Mouse (Mus musculus): ENCODE measurements around the gene Slc35f6. TPM values are rescaled to one million over a fixed set of nuclear protein-coding genes. Genes with fewer than 3 reads are reported as not detected.

Slc35f6 gene
- polyA plus RNA-seq, 1 experiment, result 33.1 TPM

GRCm38 (mm10) chr5:30660813-30661212 lies 13.1 kb downstream of the Slc35f6 start:
- no peaks in the 10 kb centered on the region for H3K36me3 ChIP-seq (ENCODE audit: control insufficient read depth, insufficient read depth)
- no peak overlapping the region for H3K4me2 ChIP-seq (ENCODE audit: low read depth)
- TF ChIP-seq MYOG (IDR thresholded peaks at IDR 0.05; ENCODE audit: control insufficient read depth in 1 of 3, insufficient read depth in 1 of 3, insufficient read length in 2 of 3, low read depth in 2 of 3) (no peak), CEBPB (IDR thresholded peaks at IDR 0.05; ENCODE audit: insufficient read depth, poor library complexity, severe bottlenecking) (no peak), TCF3 (IDR thresholded peaks at IDR 0.05; ENCODE audit: insufficient read length, low read depth) (no peak), MAX (IDR thresholded peaks at IDR 0.05; ENCODE audit: low read depth) (no peak), USF1 (IDR thresholded peaks at IDR 0.05; ENCODE audit: low read depth) (no peak), E2F4 (IDR thresholded peaks at IDR 0.05; ENCODE audit: insufficient read depth) (no peak), REST (IDR thresholded peaks at IDR 0.05; ENCODE audit: insufficient read depth, insufficient read length) (no peak), SRF (IDR thresholded peaks at IDR 0.05; ENCODE audit: control insufficient read depth, insufficient read length, low read depth) (no peak), POLR2A (IDR thresholded peaks at IDR 0.05; ENCODE audit: insufficient read length, low read depth) (no peak), TCF12 (IDR thresholded peaks at IDR 0.05; ENCODE audit: insufficient read depth, poor library complexity, severe bottlenecking) (no peak), MYOD1 (IDR thresholded peaks at IDR 0.05; ENCODE audit: control insufficient read depth in 1 of 3, insufficient read length in 2 of 3, low read depth in 2 of 3) (no peak), POLR2AphosphoS2 (IDR thresholded peaks at IDR 0.05; ENCODE audit: insufficient read length, low read depth) (no peak)
- no peaks in the 10 kb centered on the region for H3K27me3 ChIP-seq (ENCODE audit: control insufficient read depth, insufficient read depth, insufficient read length)
- H3K79me2 ChIP-seq (ENCODE audit: control insufficient read depth, insufficient read depth), result no peaks in the 10 kb centered on the region
- no peak overlapping the region for H3K4me3 ChIP-seq
- no peak overlapping the region for H3ac ChIP-seq (ENCODE audit: control insufficient read depth, insufficient read length)

DNA sequence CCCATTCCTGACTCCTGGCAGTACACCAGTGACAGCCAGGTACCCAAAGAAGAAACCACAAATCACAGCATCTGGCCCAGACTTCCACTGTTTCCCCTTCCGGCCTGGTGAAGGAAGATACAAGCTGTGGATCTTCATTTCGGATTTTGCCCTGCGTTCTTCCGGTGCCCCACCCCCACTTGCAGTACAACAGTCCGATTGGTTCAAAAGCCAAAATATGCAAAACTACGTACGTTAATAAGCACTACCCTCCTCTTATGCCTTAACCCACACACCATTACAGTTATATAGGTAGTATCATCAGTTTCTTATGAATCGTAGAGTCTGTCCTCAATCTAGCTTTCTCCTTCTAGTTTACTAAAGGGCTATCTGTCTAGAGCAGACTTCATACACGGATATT lies 17.6 kb downstream of the Slc35f6 start:
- H3ac ChIP-seq (ENCODE audit: control insufficient read depth, insufficient read length), result no peak overlapping the region
- no peak overlapping the region for H3K4me3 ChIP-seq
- TF ChIP-seq SRF (IDR thresholded peaks at IDR 0.05; ENCODE audit: control insufficient read depth, insufficient read length, low read depth) (no peak), MAX (IDR thresholded peaks at IDR 0.05; ENCODE audit: low read depth) (no peak), TCF12 (IDR thresholded peaks at IDR 0.05; ENCODE audit: insufficient read depth, poor library complexity, severe bottlenecking) (no peak), E2F4 (IDR thresholded peaks at IDR 0.05; ENCODE audit: insufficient read depth) (no peak), MYOD1 (IDR thresholded peaks at IDR 0.05; ENCODE audit: control insufficient read depth in 1 of 3, insufficient read length in 2 of 3, low read depth in 2 of 3) (no peak)
- peaks cover 35% of the 10 kb centered on the region for H3K79me2 ChIP-seq (ENCODE audit: control insufficient read depth, insufficient read depth)
- no peaks in the 10 kb centered on the region for H3K36me3 ChIP-seq (ENCODE audit: control insufficient read depth, insufficient read depth)
- H3K27me3 ChIP-seq (ENCODE audit: control insufficient read depth, insufficient read depth, insufficient read length), result no peaks in the 10 kb centered on the region
- no peak overlapping the region for H3K4me2 ChIP-seq (ENCODE audit: low read depth)

DNA sequence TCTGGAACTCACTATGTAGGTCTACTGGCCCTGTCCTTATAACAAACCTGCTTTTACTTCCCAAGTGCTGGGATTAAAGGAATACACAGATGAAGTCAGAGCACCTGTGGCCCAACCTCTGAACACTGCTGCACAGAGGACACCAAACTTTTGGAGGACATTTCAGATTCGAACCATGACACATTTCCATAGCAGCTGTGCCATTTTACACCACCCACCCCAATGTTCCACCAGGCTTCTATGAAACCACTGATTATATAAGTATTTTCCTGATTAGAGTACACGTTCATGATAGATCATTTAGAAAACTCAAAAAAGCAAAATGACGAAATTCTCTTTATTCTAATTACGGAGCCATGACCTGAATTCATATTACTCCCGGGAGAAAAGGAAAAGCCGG lies 18.2 kb downstream of the Slc35f6 start:
- Histone ChIP-seq H3K79me2 (ENCODE audit: control insufficient read depth, insufficient read depth) (peaks cover 37% of the 10 kb centered on the region), H3K27me3 (ENCODE audit: control insufficient read depth, insufficient read depth, insufficient read length) (no peaks in the 10 kb centered on the region), H3ac (ENCODE audit: control insufficient read depth, insufficient read length) (no peak overlapping the region), H3K4me3 (peak overlapping the region; percentile 78), H3K4me2 (ENCODE audit: low read depth) (peak overlapping the region; percentile 93), H3K36me3 (ENCODE audit: control insufficient read depth, insufficient read depth) (no peaks in the 10 kb centered on the region)
- no peak for TF ChIP-seq TCF3 (IDR thresholded peaks at IDR 0.05; ENCODE audit: insufficient read length, low read depth)
- no peak for TF ChIP-seq TCF12 (IDR thresholded peaks at IDR 0.05; ENCODE audit: insufficient read depth, poor library complexity, severe bottlenecking)
- no peak for TF ChIP-seq E2F4 (IDR thresholded peaks at IDR 0.05; ENCODE audit: insufficient read depth)
- no peak for TF ChIP-seq CEBPB (IDR thresholded peaks at IDR 0.05; ENCODE audit: insufficient read depth, poor library complexity, severe bottlenecking)
- TF ChIP-seq SRF (IDR thresholded peaks at IDR 0.05; ENCODE audit: control insufficient read depth, insufficient read length, low read depth), result no peak
- TF ChIP-seq POLR2A (IDR thresholded peaks at IDR 0.05; ENCODE audit: insufficient read length, low read depth), result no peak
- no peak for TF ChIP-seq MYOD1 (IDR thresholded peaks at IDR 0.05; ENCODE audit: control insufficient read depth in 1 of 3, insufficient read length in 2 of 3, low read depth in 2 of 3)
- no peak for TF ChIP-seq MYOG (IDR thresholded peaks at IDR 0.05; ENCODE audit: control insufficient read depth in 1 of 3, insufficient read depth in 1 of 3, insufficient read length in 2 of 3, low read depth in 2 of 3)
- TF ChIP-seq REST (IDR thresholded peaks at IDR 0.05; ENCODE audit: insufficient read depth, insufficient read length), result no peak

DNA sequence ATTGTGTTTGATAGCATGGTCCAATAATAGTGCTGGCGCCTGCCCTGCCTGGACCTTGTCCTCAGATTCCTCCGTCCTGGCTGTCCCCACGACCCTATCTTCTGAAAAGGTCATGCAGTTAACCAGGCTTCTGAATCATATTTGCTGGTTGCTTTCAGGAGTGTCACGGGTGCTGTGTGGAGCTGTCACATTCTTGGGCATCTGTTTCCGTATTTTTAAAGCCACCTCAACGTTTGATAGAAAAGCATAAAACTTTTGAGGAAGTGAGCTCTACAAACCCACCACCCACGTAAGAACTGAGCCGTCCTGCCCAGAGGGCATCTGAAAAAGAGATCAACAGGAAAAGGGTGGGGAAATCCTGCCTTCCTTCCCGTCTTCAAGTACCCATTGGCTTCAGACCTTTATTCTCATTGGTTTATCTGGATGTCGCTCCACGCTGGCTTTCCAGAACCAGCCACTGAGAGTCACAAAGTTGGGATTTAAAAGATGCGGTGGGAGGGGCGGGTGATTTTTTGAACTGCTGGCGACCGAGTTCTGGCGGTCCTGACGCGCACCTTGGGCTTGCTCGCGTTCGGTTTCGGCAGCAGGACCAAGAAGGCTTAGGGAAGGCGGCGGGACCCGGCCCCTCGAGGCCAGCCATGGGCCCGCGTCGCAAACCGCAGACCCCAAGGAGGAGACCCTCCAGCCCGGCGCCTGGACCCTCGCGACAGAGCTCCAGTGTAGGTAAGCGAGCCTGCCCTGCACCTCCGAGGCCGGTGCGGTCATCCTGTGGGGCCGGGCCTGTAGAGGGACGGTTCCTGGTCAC lies 18.9 kb downstream of the Slc35f6 start, which contains the start of gene Cenpa:
Gene Cenpa, plus strand, starts transcription at position 387 of the 805 bp plus-strand sequence.
- TF ChIP-seq E2F4 (IDR thresholded peaks at IDR 0.05; ENCODE audit: insufficient read depth), result peak; percentile 90
- TF ChIP-seq MYOD1 (IDR thresholded peaks at IDR 0.05; ENCODE audit: control insufficient read depth in 1 of 3, insufficient read length in 2 of 3, low read depth in 2 of 3), result no peak
- TF ChIP-seq POLR2AphosphoS2 (IDR thresholded peaks at IDR 0.05; ENCODE audit: insufficient read length, low read depth), result peak; percentile 48
- peak; percentile 59 for TF ChIP-seq POLR2A (IDR thresholded peaks at IDR 0.05; ENCODE audit: insufficient read length, low read depth)
- no peak for TF ChIP-seq SRF (IDR thresholded peaks at IDR 0.05; ENCODE audit: control insufficient read depth, insufficient read length, low read depth)
- no peaks in the 10 kb centered on the region for H3K27me3 ChIP-seq (ENCODE audit: control insufficient read depth, insufficient read depth, insufficient read length)
- H3K79me2 ChIP-seq (ENCODE audit: control insufficient read depth, insufficient read depth), result peaks cover 40% of the 10 kb centered on the region
- no peaks in the 10 kb centered on the region for H3K36me3 ChIP-seq (ENCODE audit: control insufficient read depth, insufficient read depth)
- peak within 1 kb of the TSS; percentile 78 for H3K4me3 ChIP-seq
- peak within 1 kb of the TSS; percentile 59 for H3ac ChIP-seq (ENCODE audit: control insufficient read depth, insufficient read length)
- peak within 1 kb of the TSS; percentile 93 for H3K4me2 ChIP-seq (ENCODE audit: low read depth)

DNA sequence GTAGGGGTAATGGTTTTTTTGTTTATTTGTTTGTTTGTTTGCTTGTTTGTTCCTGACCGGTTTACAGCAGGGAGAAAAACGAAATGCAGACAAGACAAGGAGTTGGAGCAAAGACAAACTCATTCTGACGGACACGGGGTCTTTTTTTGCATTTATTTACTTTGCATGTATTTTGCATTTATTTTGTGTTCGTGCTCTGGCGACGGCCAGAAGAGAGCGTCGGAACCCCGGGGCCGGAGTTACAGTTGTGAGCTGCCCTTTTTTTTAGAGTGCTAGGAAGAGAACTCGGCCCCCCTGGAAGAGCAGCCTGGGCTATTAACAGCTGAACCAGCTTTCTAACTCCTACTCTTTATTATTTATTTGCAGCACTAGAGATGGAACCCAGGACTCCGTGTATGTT lies 19.5 kb downstream of the Slc35f6 start:
- no peaks in the 10 kb centered on the region for H3K27me3 ChIP-seq (ENCODE audit: control insufficient read depth, insufficient read depth, insufficient read length)
- peak overlapping the region; percentile 78 for H3K4me3 ChIP-seq
- H3K79me2 ChIP-seq (ENCODE audit: control insufficient read depth, insufficient read depth), result peaks cover 40% of the 10 kb centered on the region
- TF ChIP-seq REST (IDR thresholded peaks at IDR 0.05; ENCODE audit: insufficient read depth, insufficient read length) (no peak), POLR2AphosphoS2 (IDR thresholded peaks at IDR 0.05; ENCODE audit: insufficient read length, low read depth) (no peak)
- H3K36me3 ChIP-seq (ENCODE audit: control insufficient read depth, insufficient read depth), result no peaks in the 10 kb centered on the region
- H3K4me2 ChIP-seq (ENCODE audit: low read depth), result peak overlapping the region; percentile 76
- peak overlapping the region; percentile 59 for H3ac ChIP-seq (ENCODE audit: control insufficient read depth, insufficient read length)
